Mouse (Mus musculus): ENCODE results near the gene Myo3b. TPM values are rescaled to one million over a fixed set of nuclear protein-coding genes. Genes with fewer than 3 reads are reported as not detected.
A peak's percentile ranks its signal among the peaks of the same experiment; 100 is the strongest.
"Not testable (repeated sequence)": the region's sequence is repeated elsewhere in the genome, so short reads cannot be mapped to it uniquely, and the experiment has no call there.

Gene Myo3b
- not detected in 2 replicates for polyA plus RNA-seq (2014; fragmentation: Nextera tagmentation; extraction: Ambion mirVana)

GRCm38 (mm10) chr2:70038752-70039151 lies at the start of gene Myo3b:
TSS of gene Myo3b (plus strand) at chr2:70039126.
- no peaks in the 10 kb centered on the region for H3K27me3 ChIP-seq (ENCODE audit: control insufficient read depth, insufficient read depth, low read length)
- H3K36me3 ChIP-seq (ENCODE audit: control insufficient read depth, insufficient read depth, low read length) = no peaks in the 10 kb centered on the region
- WGBS = 25% methylated on average over 7 of the region's 7 CpGs
- H3K9ac ChIP-seq (ENCODE audit: low read length) = no peak within 1 kb of the TSS
- no peak within 1 kb of the TSS for H3K4me3 ChIP-seq (ENCODE audit: low read depth, low read length)
- ATAC-seq (ENCODE audit: low FRiP score) (no peak), DNase-seq (ENCODE audit: low spot score, missing footprints) (peak; percentile 84)
- H3K9me3 ChIP-seq (ENCODE audit: control insufficient read depth, low read length) = no peaks in the 10 kb centered on the region
- peaks cover 5% of the 10 kb centered on the region; the same call in 1 of the 2 replicates for H3K4me1 ChIP-seq (ENCODE audit: control insufficient read depth, insufficient read depth, low read length)
- no peak within 1 kb of the TSS for H3K4me2 ChIP-seq
- H3K27ac ChIP-seq (ENCODE audit: low read depth, low read length) = no peak within 1 kb of the TSS

GRCm38 (mm10) chr2:69989224-69989623 lies 49.7 kb upstream of the Myo3b start:
- Histone ChIP-seq H3K4me2 (no peak overlapping the region), H3K9me3 (ENCODE audit: control insufficient read depth, low read length) (no peaks in the 10 kb centered on the region), H3K27me3 (ENCODE audit: control insufficient read depth, insufficient read depth, low read length) (no peaks in the 10 kb centered on the region), H3K27ac (ENCODE audit: low read depth, low read length) (no peak overlapping the region), H3K4me1 (ENCODE audit: control insufficient read depth, insufficient read depth, low read length) (no peaks in the 10 kb centered on the region), H3K9ac (ENCODE audit: low read length) (no peak overlapping the region), H3K4me3 (ENCODE audit: low read depth, low read length) (no peak overlapping the region), H3K36me3 (ENCODE audit: control insufficient read depth, insufficient read depth, low read length) (peaks cover 7% of the 10 kb centered on the region; the same call in 1 of the 2 replicates)
- no peak for ATAC-seq (ENCODE audit: low FRiP score)
- no peak for DNase-seq (ENCODE audit: low spot score, missing footprints)
- WGBS = 95% methylated on average over 6 of the region's 6 CpGs

GRCm38 (mm10) chr2:69990647-69991046 lies 48.3 kb upstream of the Myo3b start:
- H3K4me1 ChIP-seq (ENCODE audit: control insufficient read depth, insufficient read depth, low read length) = no peaks in the 10 kb centered on the region
- no peak overlapping the region for H3K4me3 ChIP-seq (ENCODE audit: low read depth, low read length)
- H3K4me2 ChIP-seq = no peak overlapping the region
- no peaks in the 10 kb centered on the region for H3K9me3 ChIP-seq (ENCODE audit: control insufficient read depth, low read length)
- DNase-seq (ENCODE audit: low spot score, missing footprints) = no peak
- H3K27me3 ChIP-seq (ENCODE audit: control insufficient read depth, insufficient read depth, low read length) = no peaks in the 10 kb centered on the region
- no peak overlapping the region for H3K9ac ChIP-seq (ENCODE audit: low read length)
- ATAC-seq (ENCODE audit: low FRiP score) = no peak
- H3K27ac ChIP-seq (ENCODE audit: low read depth, low read length) = no peak overlapping the region
- WGBS = 53% methylated on average over 2 of the region's 2 CpGs
- H3K36me3 ChIP-seq (ENCODE audit: control insufficient read depth, insufficient read depth, low read length) = peaks cover 7% of the 10 kb centered on the region; the same call in 1 of the 2 replicates

GRCm38 (mm10) chr2:69994082-69994736 lies 44.7 kb upstream of the Myo3b start:
- not testable (repeated sequence) for H3K36me3 ChIP-seq (ENCODE audit: control insufficient read depth, insufficient read depth, low read length); H3K9ac ChIP-seq (ENCODE audit: low read length); H3K9me3 ChIP-seq (ENCODE audit: control insufficient read depth, low read length); H3K4me3 ChIP-seq (ENCODE audit: low read depth, low read length); H3K4me2 ChIP-seq; ATAC-seq (ENCODE audit: low FRiP score); DNase-seq (ENCODE audit: low spot score, missing footprints); H3K4me1 ChIP-seq (ENCODE audit: control insufficient read depth, insufficient read depth, low read length); H3K27ac ChIP-seq (ENCODE audit: low read depth, low read length); H3K27me3 ChIP-seq (ENCODE audit: control insufficient read depth, insufficient read depth, low read length)
- 95% methylated on average over 3 of the region's 3 CpGs for WGBS

- no peaks in the 10 kb centered on the region for H3K9me3 ChIP-seq (ENCODE audit: control insufficient read depth, low read length)
- H3K36me3 ChIP-seq (ENCODE audit: control insufficient read depth, insufficient read depth, low read length) = peaks cover 6% of the 10 kb centered on the region; the same call in 1 of the 2 replicates
- no peaks in the 10 kb centered on the region for H3K27me3 ChIP-seq (ENCODE audit: control insufficient read depth, insufficient read depth, low read length)
- H3K4me3 ChIP-seq (ENCODE audit: low read depth, low read length) = no peak overlapping the region
- H3K27ac ChIP-seq (ENCODE audit: low read depth, low read length) = no peak overlapping the region
- no peak overlapping the region for H3K4me2 ChIP-seq
- no peaks in the 10 kb centered on the region for H3K4me1 ChIP-seq (ENCODE audit: control insufficient read depth, insufficient read depth, low read length)
- ATAC-seq (ENCODE audit: low FRiP score) (no peak), DNase-seq (ENCODE audit: low spot score, missing footprints) (no peak)
- 92% methylated on average over 2 of the region's 2 CpGs for WGBS
- no peak overlapping the region for H3K9ac ChIP-seq (ENCODE audit: low read length)
Measured at GRCm38 (mm10) chr2:69994779-69995178, 44.1 kb upstream of the Myo3b start.

- DNase-seq (ENCODE audit: low spot score, missing footprints) (no peak), ATAC-seq (ENCODE audit: low FRiP score) (no peak)
- Histone ChIP-seq H3K27ac (ENCODE audit: low read depth, low read length) (no peak overlapping the region), H3K9me3 (ENCODE audit: control insufficient read depth, low read length) (no peaks in the 10 kb centered on the region), H3K4me1 (ENCODE audit: control insufficient read depth, insufficient read depth, low read length) (no peaks in the 10 kb centered on the region), H3K36me3 (ENCODE audit: control insufficient read depth, insufficient read depth, low read length) (no peaks in the 10 kb centered on the region; the same call in 1 of the 2 replicates), H3K4me3 (ENCODE audit: low read depth, low read length) (no peak overlapping the region), H3K27me3 (ENCODE audit: control insufficient read depth, insufficient read depth, low read length) (no peaks in the 10 kb centered on the region), H3K9ac (ENCODE audit: low read length) (no peak overlapping the region), H3K4me2 (no peak overlapping the region)
- WGBS = 77% methylated on average over 7 of the region's 7 CpGs
Measured at GRCm38 (mm10) chr2:69999097-69999770, 39.7 kb upstream of the Myo3b start.

GRCm38 (mm10) chr2:70000316-70000715 lies 38.6 kb upstream of the Myo3b start:
- Histone ChIP-seq H3K27me3 (ENCODE audit: control insufficient read depth, insufficient read depth, low read length) (no peaks in the 10 kb centered on the region), H3K9ac (ENCODE audit: low read length) (no peak overlapping the region), H3K36me3 (ENCODE audit: control insufficient read depth, insufficient read depth, low read length) (no peaks in the 10 kb centered on the region; the same call in 1 of the 2 replicates), H3K27ac (ENCODE audit: low read depth, low read length) (no peak overlapping the region), H3K4me3 (ENCODE audit: low read depth, low read length) (no peak overlapping the region), H3K4me1 (ENCODE audit: control insufficient read depth, insufficient read depth, low read length) (no peaks in the 10 kb centered on the region), H3K4me2 (no peak overlapping the region), H3K9me3 (ENCODE audit: control insufficient read depth, low read length) (no peaks in the 10 kb centered on the region)
- 83% methylated on average over 6 of the region's 6 CpGs for WGBS
- DNase-seq (ENCODE audit: low spot score, missing footprints) (no peak), ATAC-seq (ENCODE audit: low FRiP score) (no peak)

GRCm38 (mm10) chr2:70006492-70006891 lies 32.4 kb upstream of the Myo3b start:
- Histone ChIP-seq H3K9me3 (ENCODE audit: control insufficient read depth, low read length) (no peaks in the 10 kb centered on the region), H3K4me2 (no peak overlapping the region), H3K27ac (ENCODE audit: low read depth, low read length) (no peak overlapping the region), H3K27me3 (ENCODE audit: control insufficient read depth, insufficient read depth, low read length) (no peaks in the 10 kb centered on the region), H3K36me3 (ENCODE audit: control insufficient read depth, insufficient read depth, low read length) (no peaks in the 10 kb centered on the region; the same call in 1 of the 2 replicates), H3K4me1 (ENCODE audit: control insufficient read depth, insufficient read depth, low read length) (no peaks in the 10 kb centered on the region), H3K4me3 (ENCODE audit: low read depth, low read length) (no peak overlapping the region), H3K9ac (ENCODE audit: low read length) (no peak overlapping the region)
- no peak for ATAC-seq (ENCODE audit: low FRiP score)
- no peak for DNase-seq (ENCODE audit: low spot score, missing footprints)
- 95% methylated on average over 2 of the region's 2 CpGs for WGBS

GRCm38 (mm10) chr2:70012941-70013340 lies 26.0 kb upstream of the Myo3b start:
- Histone ChIP-seq H3K4me1 (ENCODE audit: control insufficient read depth, insufficient read depth, low read length) (no peaks in the 10 kb centered on the region), H3K27ac (ENCODE audit: low read depth, low read length) (no peak overlapping the region), H3K36me3 (ENCODE audit: control insufficient read depth, insufficient read depth, low read length) (peaks cover 3% of the 10 kb centered on the region), H3K27me3 (ENCODE audit: control insufficient read depth, insufficient read depth, low read length) (no peaks in the 10 kb centered on the region), H3K4me3 (ENCODE audit: low read depth, low read length) (no peak overlapping the region), H3K9ac (ENCODE audit: low read length) (no peak overlapping the region), H3K4me2 (no peak overlapping the region), H3K9me3 (ENCODE audit: control insufficient read depth, low read length) (no peaks in the 10 kb centered on the region)
- WGBS = 96% methylated on average over 8 of the region's 8 CpGs
- ATAC-seq (ENCODE audit: low FRiP score) (no peak), DNase-seq (ENCODE audit: low spot score, missing footprints) (no peak)
